Mouse (Mus musculus) intestine, embryonic 15.5 days (tissue): ENCODE measurements around the gene Ckap4. TPM values are rescaled to one million over a fixed set of nuclear protein-coding genes. Genes with fewer than 3 reads are reported as not detected.
"Not testable (repeated sequence)": the region's sequence is repeated elsewhere in the genome, so short reads cannot be mapped to it uniquely, and the experiment has no call there.

Experiments used
- ATAC-seq: fragments of 200-750 bp; cut with Nextera tagmentation; 2 replicates; pipeline ENCODE4 v1.8.0; 2017; ENCODE audit warnings: moderate TSS enrichment, moderate library complexity
- H3K27ac ChIP-seq: fragments of 300-500 bp; sonication (generic); 2 replicates; pipeline ENCODE4 v1.5.1; 2015; ENCODE audit warnings: mild to moderate bottlenecking, inconsistent platforms
- H3K27me3 ChIP-seq: fragments of 300-500 bp; sonication (generic); replicated peaks from 2 replicates; pipeline ENCODE4 v1.6.1; 2015; ENCODE audit warnings: inconsistent platforms
- H3K36me3 ChIP-seq: fragments of 300-500 bp; sonication (generic); 2 replicates; pipeline ENCODE4 v1.6.1; 2015; ENCODE audit warnings: inconsistent platforms
- H3K4me1 ChIP-seq: fragments of 300-500 bp; sonication (generic); replicated peaks from 2 replicates; pipeline ENCODE4 v1.6.1; 2015; ENCODE audit warnings: inconsistent platforms
- H3K4me2 ChIP-seq: fragments of 300-500 bp; sonication (generic); replicated peaks from 2 replicates; pipeline ENCODE4 v1.6.1; 2015; ENCODE audit warnings: mild to moderate bottlenecking, inconsistent platforms
- H3K4me3 ChIP-seq: fragments of 300-500 bp; sonication (generic); replicated peaks from 2 replicates; pipeline ENCODE4 v1.5.1; 2015; ENCODE audit warnings: inconsistent platforms
- H3K9ac ChIP-seq: fragments of 300-500 bp; sonication (generic); 2 replicates; pipeline ENCODE4 v1.6.1; 2015; ENCODE audit warnings: inconsistent platforms
- H3K9me3 ChIP-seq: fragments of 300-500 bp; sonication (generic); 2 replicates; pipeline ENCODE4 v1.6.1; 2016; ENCODE audit warnings: inconsistent platforms
- WGBS: fragments of 180-500 bp; shearing (Covaris S2); methylation state at CpG from one replicate; pipeline ENCODE4 v1.1.7; 2015; 5-methylcytosine and 5-hydroxymethylcytosine counted together
- polyA plus RNA-seq: library from polyadenylated mRNA; unstranded; fragments of >200 nt; fragmentation: Nextera tagmentation; extraction: Ambion mirVana; gene quantifications from 2 replicates; pipeline ENCODE4 v1.2.1, GENCODE M21; 2015

The Ckap4 gene
- polyA plus RNA-seq, 1 experiment from 2014 or later = 61.2 TPM

- WGBS = 52% methylated on average over 10 of the region's 10 CpGs
- Histone ChIP-seq H3K27me3 (no peaks in the 10 kb centered on the region), H3K4me2 (no peak overlapping the region), H3K9ac (no peak overlapping the region), H3K4me1 (no peaks in the 10 kb centered on the region), H3K9me3 (no peaks in the 10 kb centered on the region), H3K27ac (no peak overlapping the region), H3K36me3 (peaks cover 10% of the 10 kb centered on the region; the same call in 1 of the 2 replicates), H3K4me3 (no peak overlapping the region)
- ATAC-seq = no peak
Measured at GRCm38 (mm10) chr10:84523682-84524081, 10.2 kb downstream of the Ckap4 start.

- H3K27ac ChIP-seq = no peak overlapping the region
- 44% methylated on average over 11 of the region's 11 CpGs for WGBS
- ATAC-seq = peak; percentile 81
Measured at GRCm38 (mm10) chr10:84516414-84516927, 17.4 kb downstream of the Ckap4 start.

GRCm38 (mm10) chr10:84515980-84516379, 17.9 kb downstream of the Ckap4 start:
- not testable (repeated sequence) for H3K4me2 ChIP-seq, H3K9me3 ChIP-seq, H3K4me1 ChIP-seq, H3K36me3 ChIP-seq, H3K27ac ChIP-seq, H3K27me3 ChIP-seq, H3K4me3 ChIP-seq, H3K9ac ChIP-seq
- WGBS = 69% methylated on average over 1 of the region's 1 CpGs
- peak; percentile 27; the same call in 1 of the 2 replicates for ATAC-seq

More at GRCm38 (mm10) chr10:84516414-84516927, 17.4 kb downstream of the Ckap4 start:
- Histone ChIP-seq H3K9me3 (no peaks in the 10 kb centered on the region), H3K27me3 (no peaks in the 10 kb centered on the region), H3K4me1 (peaks cover 9% of the 10 kb centered on the region; the same call in 1 of the 2 replicates), H3K36me3 (no peaks in the 10 kb centered on the region), H3K4me2 (no peak overlapping the region), H3K4me3 (no peak overlapping the region), H3K9ac (no peak overlapping the region)

GRCm38 (mm10) chr10:84515512-84515950, 18.3 kb downstream of the Ckap4 start:
- Histone ChIP-seq H3K27me3 (no peaks in the 10 kb centered on the region), H3K27ac (no peak overlapping the region), H3K4me3 (no peak overlapping the region), H3K36me3 (no peaks in the 10 kb centered on the region), H3K9me3 (no peaks in the 10 kb centered on the region), H3K9ac (no peak overlapping the region), H3K4me1 (peaks cover 9% of the 10 kb centered on the region; the same call in 1 of the 2 replicates), H3K4me2 (no peak overlapping the region)
- 21% methylated on average over 3 of the region's 3 CpGs for WGBS
- peak; percentile 46 for ATAC-seq

GRCm38 (mm10) chr10:84514038-84514578, 19.8 kb downstream of the Ckap4 start:
- Histone ChIP-seq H3K27me3 (no peaks in the 10 kb centered on the region), H3K27ac (no peak overlapping the region), H3K36me3 (no peaks in the 10 kb centered on the region), H3K9ac (no peak overlapping the region), H3K4me2 (no peak overlapping the region), H3K4me3 (no peak overlapping the region), H3K4me1 (peaks cover 9% of the 10 kb centered on the region; the same call in 1 of the 2 replicates), H3K9me3 (no peaks in the 10 kb centered on the region)
- ATAC-seq = no peak
- 44% methylated on average over 5 of the region's 5 CpGs for WGBS

GRCm38 (mm10) chr10:84512766-84513165, 21.1 kb downstream of the Ckap4 start:
- ATAC-seq = no peak

GRCm38 (mm10) chr10:84508603-84509002, 25.3 kb downstream of the Ckap4 start:
- Histone ChIP-seq H3K4me2 (no peak overlapping the region), H3K36me3 (no peaks in the 10 kb centered on the region), H3K4me1 (no peaks in the 10 kb centered on the region), H3K9ac (no peak overlapping the region), H3K27me3 (no peaks in the 10 kb centered on the region), H3K9me3 (no peaks in the 10 kb centered on the region), H3K27ac (no peak overlapping the region), H3K4me3 (no peak overlapping the region)
- no peak for ATAC-seq
- 77% methylated on average over 1 of the region's 1 CpGs for WGBS

More at GRCm38 (mm10) chr10:84512766-84513165, 21.1 kb downstream of the Ckap4 start:
- Histone ChIP-seq H3K9ac (no peak overlapping the region), H3K36me3 (no peaks in the 10 kb centered on the region), H3K4me3 (no peak overlapping the region), H3K27me3 (no peaks in the 10 kb centered on the region), H3K9me3 (no peaks in the 10 kb centered on the region), H3K4me2 (no peak overlapping the region), H3K27ac (no peak overlapping the region), H3K4me1 (peaks cover 6% of the 10 kb centered on the region; the same call in 1 of the 2 replicates)

GRCm38 (mm10) chr10:84498867-84499266, 35.0 kb downstream of the Ckap4 start:
- Histone ChIP-seq H3K4me1 (no peaks in the 10 kb centered on the region), H3K4me3 (no peak overlapping the region), H3K36me3 (no peaks in the 10 kb centered on the region), H3K9me3 (no peaks in the 10 kb centered on the region), H3K27me3 (no peaks in the 10 kb centered on the region), H3K27ac (no peak overlapping the region), H3K9ac (no peak overlapping the region), H3K4me2 (no peak overlapping the region)
- 41% methylated on average over 2 of the region's 2 CpGs for WGBS
- no peak for ATAC-seq

- Histone ChIP-seq H3K9ac (no peak overlapping the region), H3K9me3 (no peaks in the 10 kb centered on the region), H3K36me3 (no peaks in the 10 kb centered on the region), H3K27ac (no peak overlapping the region), H3K4me3 (no peak overlapping the region), H3K4me1 (no peaks in the 10 kb centered on the region), H3K4me2 (no peak overlapping the region), H3K27me3 (no peaks in the 10 kb centered on the region)
- no peak for ATAC-seq
- 84% methylated on average over 2 of the region's 2 CpGs for WGBS
Measured at GRCm38 (mm10) chr10:84496805-84497204, 37.1 kb downstream of the Ckap4 start.

- Histone ChIP-seq H3K27me3 (no peaks in the 10 kb centered on the region), H3K9ac (no peak overlapping the region), H3K4me3 (no peak overlapping the region), H3K4me2 (no peak overlapping the region), H3K4me1 (no peaks in the 10 kb centered on the region), H3K36me3 (no peaks in the 10 kb centered on the region), H3K27ac (no peak overlapping the region), H3K9me3 (no peaks in the 10 kb centered on the region)
- no peak for ATAC-seq
- 80% methylated on average over 7 of the region's 7 CpGs for WGBS
Measured at GRCm38 (mm10) chr10:84494432-84494831, 39.4 kb downstream of the Ckap4 start.

GRCm38 (mm10) chr10:84490115-84490514, 43.7 kb downstream of the Ckap4 start:
- Histone ChIP-seq H3K9me3 (no peaks in the 10 kb centered on the region), H3K4me2 (no peak overlapping the region), H3K4me3 (no peak overlapping the region), H3K36me3 (no peaks in the 10 kb centered on the region), H3K27ac (no peak overlapping the region), H3K9ac (no peak overlapping the region), H3K4me1 (no peaks in the 10 kb centered on the region), H3K27me3 (no peaks in the 10 kb centered on the region)
- WGBS = 88% methylated on average over 5 of the region's 5 CpGs
- no peak for ATAC-seq

GRCm38 (mm10) chr10:84488315-84488714, 45.5 kb downstream of the Ckap4 start:
- Histone ChIP-seq H3K4me2 (no peak overlapping the region), H3K27ac (no peak overlapping the region), H3K27me3 (no peaks in the 10 kb centered on the region), H3K9me3 (no peaks in the 10 kb centered on the region), H3K36me3 (no peaks in the 10 kb centered on the region), H3K9ac (no peak overlapping the region), H3K4me3 (no peak overlapping the region), H3K4me1 (no peaks in the 10 kb centered on the region)
- no peak for ATAC-seq
- WGBS = 46% methylated on average over 6 of the region's 6 CpGs

GRCm38 (mm10) chr10:84484661-84485060, 49.2 kb downstream of the Ckap4 start:
- H3K9me3 ChIP-seq = no peaks in the 10 kb centered on the region

More at GRCm38 (mm10) chr10:84484661-84485060, 49.2 kb downstream of the Ckap4 start:
- Histone ChIP-seq H3K27ac (no peak overlapping the region), H3K36me3 (no peaks in the 10 kb centered on the region), H3K4me1 (no peaks in the 10 kb centered on the region), H3K4me3 (no peak overlapping the region), H3K9ac (no peak overlapping the region), H3K27me3 (no peaks in the 10 kb centered on the region), H3K4me2 (no peak overlapping the region)
- WGBS = 21% methylated on average over 1 of the region's 1 CpGs
- ATAC-seq = no peak
